Mouse (Mus musculus): ENCODE data around the gene Spo11.
A peak's percentile ranks its signal among the peaks of the same experiment; 100 is the strongest.

The Spo11 gene

DNA sequence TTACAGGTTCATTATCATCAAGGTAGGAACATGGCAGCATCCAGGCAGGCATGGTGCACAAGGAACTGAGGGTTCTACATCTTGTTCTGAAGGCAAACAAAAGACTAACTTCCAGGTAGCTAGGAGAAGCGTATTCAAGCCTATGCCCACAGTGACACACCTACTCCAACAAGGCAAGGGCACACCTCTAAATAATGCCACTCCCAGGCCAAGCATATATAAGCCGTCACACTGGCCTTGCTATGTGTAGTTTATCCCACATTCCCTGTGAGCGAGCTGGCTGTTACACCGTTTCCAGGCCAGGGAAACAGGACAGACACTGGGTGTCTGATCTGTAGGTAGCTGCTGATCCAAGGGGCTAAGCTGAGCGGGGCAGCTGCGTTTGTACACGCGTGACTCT lies 33.9 kb downstream of the Spo11 start:
- no peak for DNase-seq

GRCm38 (mm10) chr2:173014741-173015287 lies 37.3 kb downstream of the Spo11 start:
- DNase-seq, result no peak

GRCm38 (mm10) chr2:173017940-173018339 lies 40.4 kb downstream of the Spo11 start:
- DNase-seq, result peak; percentile 54 to 60

DNA sequence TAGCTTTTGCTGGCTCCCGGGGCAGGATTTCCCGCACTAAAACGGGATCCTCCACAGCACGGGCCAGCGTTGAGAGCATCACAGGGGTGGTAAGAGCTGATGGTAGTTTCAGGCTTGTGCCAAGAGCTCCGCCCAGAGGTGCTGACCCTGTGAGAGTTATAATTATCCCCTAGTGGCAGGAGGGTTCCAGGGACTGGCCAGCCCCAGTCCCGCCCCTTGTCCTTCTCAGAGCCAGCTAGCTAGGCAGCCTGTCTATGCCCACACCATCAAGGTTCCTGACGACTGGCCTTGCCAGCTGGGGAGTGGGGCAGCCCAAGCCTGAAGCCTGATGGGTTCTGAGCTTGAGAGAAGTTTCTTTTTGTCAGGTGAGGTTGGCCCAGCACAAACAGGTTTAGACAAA lies 41.1 kb downstream of the Spo11 start:
- no peak for DNase-seq

DNA sequence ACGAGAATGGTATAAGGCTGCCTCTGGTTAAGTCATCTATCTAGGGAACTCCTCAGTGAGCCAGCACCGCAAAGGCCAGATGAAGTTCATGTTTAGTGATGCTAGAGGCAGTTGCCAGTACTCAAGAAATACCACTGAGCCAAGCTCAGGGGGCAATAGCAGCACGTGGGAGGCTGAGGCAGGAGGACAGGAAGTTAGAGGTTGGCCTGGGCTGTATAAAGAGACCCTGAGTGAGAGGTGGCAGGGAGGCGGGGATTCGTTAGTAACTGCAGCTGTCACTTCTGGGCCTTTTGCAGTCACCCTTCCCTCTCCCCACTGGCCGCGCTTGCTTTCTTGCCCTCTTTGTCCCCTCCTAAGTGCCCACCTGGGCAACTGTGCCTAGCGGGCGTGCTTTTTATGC lies 41.8 kb downstream of the Spo11 start:
- DNase-seq, result peak in 1 of 2 experiments; percentile 34

- DNase-seq, result peak; percentile 96 to 97
Observed at GRCm38 (mm10) chr2:173019790-173020189, 42.3 kb downstream of the Spo11 start.

DNA sequence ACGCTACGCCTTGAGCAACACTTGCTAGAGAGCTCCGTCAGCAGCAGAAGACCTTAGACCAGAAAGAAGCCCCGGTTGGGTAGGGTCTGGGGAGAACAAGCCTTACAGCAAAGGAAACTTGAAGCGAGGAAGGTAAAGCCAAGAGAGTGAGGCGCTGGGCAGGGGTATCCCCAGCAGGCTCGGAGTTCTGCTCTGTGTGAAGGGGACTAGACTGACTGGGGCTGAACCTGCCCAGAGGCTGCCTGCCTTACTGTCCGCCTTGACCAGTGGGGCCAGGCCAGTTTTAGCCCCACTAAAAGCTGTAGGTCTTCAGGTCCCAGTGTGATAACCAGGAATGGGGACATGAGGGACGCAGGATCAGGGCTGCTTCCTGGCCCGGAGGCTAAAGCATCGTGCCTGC lies 42.9 kb downstream of the Spo11 start, which contains the start of gene Rbm38:
Rbm38 (plus strand) TSS at position 69 of the 400 bp plus-strand sequence.
- no peak for DNase-seq

GRCm38 (mm10) chr2:173021633-173022055 lies 44.1 kb downstream of the Spo11 start:
- peak; percentile 97 to 98 for DNase-seq

GRCm38 (mm10) chr2:173022056-173022681 lies 44.7 kb downstream of the Spo11 start:
- peak; percentile 68 to 71 for DNase-seq

DNA sequence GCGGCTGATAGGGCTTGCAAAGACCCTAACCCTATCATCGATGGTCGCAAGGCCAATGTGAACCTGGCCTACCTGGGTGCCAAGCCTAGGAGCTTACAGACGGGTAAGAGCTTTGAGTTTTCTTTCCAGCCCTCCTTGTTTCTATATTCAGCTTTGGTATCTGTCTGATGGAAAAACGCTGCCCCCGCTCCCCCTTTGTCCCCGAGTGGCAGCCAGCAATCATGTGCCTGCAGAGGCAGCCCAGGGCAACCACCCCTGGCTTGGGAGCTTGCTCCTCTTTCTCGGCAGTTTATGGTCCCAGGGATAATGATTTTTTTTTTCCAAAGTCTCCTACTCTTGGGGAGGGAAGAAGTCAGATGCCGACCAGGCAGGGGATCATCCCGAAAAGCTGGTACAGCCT lies 45.3 kb downstream of the Spo11 start:
- no peak for DNase-seq

- DNase-seq, result no peak
Observed at GRCm38 (mm10) chr2:173023371-173023851, 45.9 kb downstream of the Spo11 start.

DNA sequence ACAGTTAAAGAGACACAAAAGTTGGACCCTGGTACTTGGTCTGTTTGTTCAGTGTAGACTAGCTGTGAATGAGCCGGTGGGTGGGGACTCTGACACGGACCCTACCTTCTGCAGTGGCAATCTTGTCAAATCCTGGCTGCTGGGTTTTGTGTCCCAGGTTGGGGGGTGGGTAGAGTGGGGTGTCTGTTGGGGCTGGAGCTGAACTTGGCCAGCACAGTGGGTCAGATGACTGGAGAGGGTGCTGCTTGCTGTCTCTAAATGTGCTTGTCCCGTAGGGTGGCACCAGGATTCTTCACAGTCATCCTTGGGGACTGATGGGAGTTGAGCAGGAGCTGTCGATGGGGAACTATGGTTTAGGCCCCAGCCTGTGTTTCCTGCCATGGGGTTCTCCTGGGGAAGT lies 46.5 kb downstream of the Spo11 start:
- no peak for DNase-seq

DNA sequence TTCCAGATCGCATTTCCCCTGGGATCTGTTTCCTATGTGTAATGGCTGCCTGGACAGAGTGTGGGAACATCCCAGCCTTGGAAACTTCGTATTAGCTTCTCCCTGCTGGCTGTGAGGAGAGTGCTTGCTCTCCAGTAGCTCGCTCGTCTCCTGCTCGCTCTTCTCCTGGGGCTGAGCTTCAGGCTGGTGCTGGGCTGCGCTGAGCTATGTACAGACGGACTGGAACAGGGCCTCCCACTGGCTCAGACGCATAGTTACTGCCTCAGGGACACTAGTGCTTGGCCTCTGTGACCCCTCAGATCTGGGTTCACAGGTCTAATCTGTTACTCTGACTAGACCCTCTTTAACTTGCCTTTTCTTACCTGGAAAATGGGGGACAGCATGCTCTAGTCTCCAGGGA lies 46.9 kb downstream of the Spo11 start:
- DNase-seq, result no peak

DNA sequence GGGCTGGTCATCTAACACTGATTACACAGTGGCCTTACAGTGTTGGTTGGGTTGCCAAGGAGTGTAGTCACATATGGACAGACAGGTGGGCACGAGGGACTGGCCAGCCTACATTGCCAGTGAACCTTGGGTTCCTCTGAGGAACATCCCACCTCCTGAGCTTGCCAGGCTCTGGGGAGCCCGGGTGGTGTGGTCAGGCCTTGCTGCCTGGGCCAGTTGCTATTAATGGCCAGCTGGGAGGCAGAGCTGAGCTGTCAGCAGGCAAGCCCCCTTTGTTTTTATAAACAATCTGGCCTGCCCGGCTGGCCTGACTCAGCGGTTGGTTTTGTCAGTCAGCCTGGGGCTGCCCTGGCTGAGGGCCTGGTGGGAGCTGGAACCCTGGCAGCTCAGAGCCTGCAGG lies 47.4 kb downstream of the Spo11 start:
- no peak for DNase-seq

- no peak for DNase-seq
Observed at GRCm38 (mm10) chr2:173026286-173026685, 48.8 kb downstream of the Spo11 start.

DNA sequence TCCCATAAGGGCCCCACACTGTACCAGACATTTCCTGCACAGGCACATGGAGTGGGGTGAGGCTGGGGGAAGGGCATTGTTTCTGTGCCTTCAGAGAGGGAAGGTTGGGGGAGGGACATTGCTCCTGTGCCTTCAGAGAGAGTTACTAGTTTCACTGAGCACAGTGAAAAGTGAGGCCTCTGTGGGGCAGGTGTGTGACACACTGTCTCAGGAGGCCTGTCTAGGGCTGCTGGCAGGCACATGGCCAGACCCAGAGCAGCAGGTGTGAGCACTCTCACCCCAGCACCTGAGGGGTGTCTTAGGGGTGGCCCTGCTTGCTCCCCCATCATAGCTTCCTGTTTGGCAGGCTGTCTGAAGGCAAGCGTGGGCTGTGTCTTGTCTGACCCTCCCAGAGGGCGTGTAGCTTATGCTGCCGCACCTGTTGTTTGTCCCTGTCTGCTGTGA lies 49.2 kb downstream of the Spo11 start:
- DNase-seq, result peak; percentile 78 to 82

DNA sequence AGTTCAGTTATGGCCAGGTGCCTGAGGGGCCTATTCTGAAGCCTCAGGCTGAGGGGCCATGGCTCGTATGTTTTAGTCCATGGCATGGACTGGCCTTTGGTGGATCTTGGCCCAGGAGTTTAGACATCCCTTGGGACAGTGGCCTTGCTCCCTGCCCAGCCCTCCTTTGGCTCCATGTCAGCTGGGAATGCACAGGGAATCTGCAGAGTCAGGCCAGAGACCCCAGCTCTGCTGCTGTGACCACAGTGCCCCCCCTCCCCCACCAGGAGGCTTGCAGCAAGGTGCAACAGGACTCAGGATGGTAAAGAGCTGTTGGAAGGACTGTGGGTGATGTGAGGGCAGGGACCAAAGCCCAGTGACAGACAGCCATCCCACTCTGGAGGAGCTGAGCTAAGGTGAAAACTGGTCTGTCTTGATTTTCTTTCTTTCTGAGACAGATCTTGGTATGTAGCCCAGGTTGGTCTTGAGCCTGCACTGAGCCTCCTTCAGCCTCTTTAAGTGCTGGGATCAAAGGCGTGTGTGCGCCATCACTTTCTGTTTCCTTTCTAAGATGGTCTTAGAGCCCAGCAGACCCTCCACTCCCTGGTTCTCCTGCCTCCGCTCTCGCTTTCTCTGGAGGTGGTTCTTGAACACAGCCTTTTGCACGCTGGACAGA lies 49.8 kb downstream of the Spo11 start:
- DNase-seq, result no peak

DNA sequence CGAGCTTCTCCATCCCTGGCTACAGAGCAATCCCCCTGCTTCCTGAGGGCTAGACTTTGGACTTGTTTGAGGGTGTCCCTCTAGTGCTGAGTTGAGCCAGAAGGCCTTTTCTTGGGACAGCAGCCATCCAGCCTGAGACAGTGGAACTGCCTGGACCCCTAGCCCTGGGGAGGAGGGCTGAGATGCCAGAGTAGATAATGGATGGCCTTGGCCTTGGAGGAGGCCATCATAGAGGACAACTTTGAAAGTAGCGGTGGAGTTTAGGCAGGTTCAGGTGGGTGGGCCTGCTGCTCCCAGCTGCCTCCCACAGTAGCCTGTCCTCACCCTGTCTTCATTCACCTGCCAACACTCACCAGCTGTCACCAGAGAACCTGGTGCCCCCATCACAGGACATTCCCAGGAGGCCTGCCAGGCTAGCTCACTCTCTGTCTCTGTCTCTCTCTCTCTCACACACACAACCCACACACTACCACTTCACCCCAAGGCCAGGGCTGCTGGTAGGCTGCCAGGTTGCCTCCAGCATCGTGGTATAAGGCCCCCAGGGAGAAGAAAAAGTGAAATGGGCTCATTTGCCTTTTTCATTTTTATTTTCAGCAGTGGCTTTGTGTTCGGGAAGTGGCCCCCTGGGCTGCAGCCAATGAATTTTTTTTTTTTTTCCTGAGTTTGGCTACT lies 50.5 kb downstream of the Spo11 start:
- DNase-seq, result peak; percentile 47 to 50

GRCm38 (mm10) chr2:173028508-173029031 lies 51.1 kb downstream of the Spo11 start:
- no peak for DNase-seq

GRCm38 (mm10) chr2:173030591-173031338 lies 53.3 kb downstream of the Spo11 start:
- no peak for DNase-seq

- DNase-seq, result no peak
Observed at GRCm38 (mm10) chr2:173033531-173033930, 56.0 kb downstream of the Spo11 start.

GRCm38 (mm10) chr2:173034998-173035397 lies 57.5 kb downstream of the Spo11 start:
- no peak for DNase-seq

DNA sequence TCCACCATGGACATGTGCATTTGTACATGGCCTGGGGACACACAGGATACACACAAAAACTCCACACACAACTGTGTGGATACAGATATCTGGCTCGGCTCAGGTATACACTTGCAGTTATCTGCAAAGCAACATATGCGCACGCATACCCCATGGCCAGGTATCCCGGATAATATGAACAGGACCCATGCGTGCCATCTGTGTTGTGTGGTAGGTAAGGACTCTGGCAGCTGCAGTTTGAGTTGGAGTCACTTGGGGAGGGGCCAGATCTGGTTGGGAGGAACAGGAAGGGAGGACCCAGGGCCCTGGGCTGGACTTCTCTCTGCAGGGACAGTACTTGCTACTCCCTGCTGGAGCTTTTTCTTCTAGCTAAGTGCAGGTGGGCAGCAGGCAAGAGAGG lies 58.2 kb downstream of the Spo11 start:
- DNase-seq, result no peak

All from B cell, adult 2 months (primary cell).